Mouse (Mus musculus): ENCODE measurements at regions not wholly inside any gene's neighbourhood (a gene's known extent, or its start where the extent isn't known, plus 50 kb on each side); places are given as distances from the start of the nearest gene placed in this dataset.
"Not testable (repeated sequence)": the region's sequence is repeated elsewhere in the genome, so short reads cannot be mapped to it uniquely, and the experiment has no call there.

GRCm38 (mm10) chr12:113423736-113424597, 65.3 kb upstream of the Adam6b start:
- no peak for DNase-seq

DNA sequence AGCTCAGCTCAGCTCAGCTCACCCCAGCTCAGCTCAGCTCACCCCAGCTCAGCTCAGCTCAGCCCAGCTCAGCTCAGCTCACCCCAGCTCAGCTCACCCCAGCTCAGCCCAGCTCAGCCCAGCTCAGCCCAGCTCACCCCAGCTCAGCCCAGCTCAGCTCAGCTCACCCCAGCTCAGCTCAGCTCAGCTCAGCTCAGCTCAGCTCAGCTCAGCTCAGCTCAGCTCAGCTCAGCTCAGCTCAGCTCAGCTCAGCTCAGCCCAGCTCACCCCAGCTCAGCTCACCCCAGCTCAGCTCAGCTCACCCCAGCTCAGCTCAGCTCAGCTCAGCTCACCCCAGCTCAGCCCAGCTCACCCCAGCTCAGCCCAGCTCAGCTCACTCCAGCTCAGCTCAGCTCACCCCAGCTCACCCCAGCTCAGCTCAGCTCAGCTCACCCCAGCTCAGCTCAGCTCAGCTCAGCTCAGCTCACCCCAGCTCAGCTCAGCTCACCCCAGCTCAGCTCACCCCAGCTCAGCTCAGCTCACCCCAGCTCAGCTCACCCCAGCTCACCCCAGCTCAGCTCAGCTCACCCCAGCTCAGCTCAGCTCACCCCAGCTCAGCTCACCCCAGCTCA, 64.6 kb upstream of the Adam6b start:
- DNase-seq: not testable (repeated sequence)

- no peak for DNase-seq
Measured at GRCm38 (mm10) chr12:113425209-113426070, 63.9 kb upstream of the Adam6b start.

DNA sequence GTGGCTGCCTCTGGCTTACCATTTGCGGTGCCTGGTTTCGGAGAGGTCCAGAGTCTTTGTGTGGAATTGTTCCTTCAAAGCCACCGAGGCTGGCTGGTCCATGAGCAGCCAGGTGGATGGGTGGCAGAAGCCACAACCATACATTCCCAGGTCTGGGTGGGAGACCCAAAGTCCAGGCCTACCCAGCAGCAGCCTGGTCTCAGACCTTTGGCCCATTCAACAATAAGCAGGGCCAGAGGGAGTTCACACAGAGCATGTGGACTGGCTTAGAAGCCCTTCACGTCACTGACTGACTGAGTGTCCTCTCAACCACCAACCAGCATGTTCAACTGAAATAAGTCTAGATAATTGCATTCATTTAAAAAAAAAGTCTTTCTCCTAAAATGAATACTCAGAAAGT, 62.7 kb upstream of the Adam6b start:
- DNase-seq: no peak

- DNase-seq: no peak
Measured at GRCm38 (mm10) chr12:113427339-113427738, 62.0 kb upstream of the Adam6b start.

GRCm38 (mm10) chr12:113428461-113428860, 60.9 kb upstream of the Adam6b start:
- no peak for DNase-seq

GRCm38 (mm10) chr12:113428901-113429300, 60.4 kb upstream of the Adam6b start:
- DNase-seq: no peak

- DNase-seq: no peak
Measured at GRCm38 (mm10) chr12:113430340-113430739, 59.0 kb upstream of the Adam6b start.
